Mouse (Mus musculus) B cell, adult 62 days (primary cell): Measurements from ENCODE around the gene Ifi213. TPM values are rescaled to one million over a fixed set of nuclear protein-coding genes. Genes with fewer than 3 reads are reported as not detected.

Experiments used
- total RNA-seq: library from RNA; stranded (reverse); gene quantifications from 4 replicates; pipeline ENCODE4 v1.2.4, GENCODE M21; 2023

Gene Ifi213
- total RNA-seq, result 81.2 to 98.4 TPM (median 92.8 TPM) in 4 replicates

GRCm38 (mm10) chr1:173598838-173599494, at the start of gene Ifi213:
Ifi213 (minus strand) TSS chr1:173599274.

GRCm38 (mm10) chr1:173630622-173631021, 31.5 kb upstream of the Ifi213 start, which contains the start of gene Ifi209:
Ifi209 (plus strand) TSS chr1:173630917.

GRCm38 (mm10) chr1:173535791-173536190, 63.3 kb downstream of the Ifi213 start, which contains the start of gene Ifi214:
Ifi214 (minus strand) TSS chr1:173535957.

Other genes with a start within 250 kb of the Ifi213 start
- gene Aim2, start 248.4 kb downstream of the Ifi213 start, total RNA-seq, result 116 to 126 TPM (median 117 TPM) in 4 replicates
- gene Cadm3, start 231.6 kb downstream of the Ifi213 start, total RNA-seq, result 0.30 TPM in 1 of 4 replicates, not detected in the others
- gene Ifi206, start 108.2 kb downstream of the Ifi213 start, total RNA-seq, result 62.9 to 65.7 TPM (median 63.6 TPM) in 4 replicates
- 26.1 to 32.4 TPM (median 26.7 TPM) in 4 replicates for gene Ifi214, start 63.3 kb downstream of the Ifi213 start, total RNA-seq
- gene Ifi209, start 31.6 kb upstream of the Ifi213 start, total RNA-seq, result 166 to 193 TPM (median 180 TPM) in 4 replicates
- gene Ifi208, start 74.4 kb upstream of the Ifi213 start, total RNA-seq, result 31.6 to 37.4 TPM (median 34.4 TPM) in 4 replicates
- 1.1 to 1.4 TPM (median 1.3 TPM) in 4 replicates for gene Ifi207, start 142.5 kb upstream of the Ifi213 start, total RNA-seq
- 10.1 to 13.1 TPM (median 11.2 TPM) in 4 replicates for gene Ifi204, start 167.7 kb upstream of the Ifi213 start, total RNA-seq